Comparison of ENCODE assay signal across 31 mouse cellular contexts in genomic region chr8:84895963-84896362, GRCm38 (mm10). TPM values are rescaled to one million over a fixed set of nuclear protein-coding genes. Genes with fewer than 3 reads are reported as not detected.
"Had no signal": no experiment of that assay in that cellular context is flagged by ENCODE, and none has a peak within 500 bp of the region (broad histone marks: within the 10 kb centered on the region; RNA-seq: fewer than 3 reads in every experiment).

No protein-coding gene starts in this region.

- H3K4me2 ChIP-seq: heart, embryonic 12.5 days; hindbrain, embryonic 12.5 days; hindbrain, embryonic 14.5 days; intestine, embryonic 15.5 days; limb, embryonic 12.5 days; liver, embryonic 13.5 days; liver, embryonic 15.5 days had no signal

- H3K9me3 ChIP-seq: heart, embryonic 12.5 days; hindbrain, embryonic 10.5 days; hindbrain, embryonic 12.5 days; intestine, embryonic 15.5 days; limb, embryonic 10.5 days; limb, embryonic 12.5 days; liver, embryonic 13.5 days; liver, embryonic 15.5 days had no signal

- H3K27ac ChIP-seq: heart, adult 2 months; hindbrain, embryonic 10.5 days; hindbrain, embryonic 12.5 days; hindbrain, embryonic 14.5 days; intestine, embryonic 15.5 days; layer of hippocampus, adult 2 months; left cerebral cortex, adult 2 months; limb, embryonic 10.5 days; limb, embryonic 12.5 days; liver, embryonic 13.5 days; liver, embryonic 15.5 days had no signal

- DNase-seq: gastrocnemius, postnatal 14 days; gastrocnemius, postnatal 36 days; heart, adult 11 months; heart, adult 2 months; heart, postnatal 10 days; heart, postnatal 4 days; kidney, adult 18-20 months; kidney, adult 8-10 months; kidney, postnatal 10 days; kidney, postnatal 4 days; liver; liver, embryonic 13.5 days had no signal

- ATAC-seq: hindbrain, embryonic 16.5 days; inflammation-experienced regulatory T-cells, adult 6 months; intestine, embryonic 15.5 days; intestine, postnatal 0 days had no signal

- H3K27me3 ChIP-seq: intestine, embryonic 15.5 days; liver, embryonic 13.5 days; liver, embryonic 15.5 days had no signal

- H3K4me3 ChIP-seq: heart, adult 2 months; heart, embryonic 12.5 days; hindbrain, embryonic 10.5 days; hindbrain, embryonic 12.5 days; intestine, embryonic 15.5 days; layer of hippocampus, adult 2 months; left cerebral cortex, adult 2 months; limb, embryonic 10.5 days; limb, embryonic 12.5 days; liver, embryonic 13.5 days; liver, embryonic 15.5 days had no signal

- H3K36me3 ChIP-seq: intestine, embryonic 15.5 days had no signal

- H3K9ac ChIP-seq: heart, embryonic 12.5 days; hindbrain, embryonic 12.5 days; hindbrain, embryonic 14.5 days; intestine, embryonic 15.5 days; limb, embryonic 12.5 days; liver, embryonic 13.5 days; liver, embryonic 15.5 days had no signal

RNA-seq across cellular contexts. Expression of gene Klf1, which starts 5.8 kb away (rescaled TPM):
- total RNA-seq: gastrocnemius, adult 18-20 months; gastrocnemius, adult 8-10 months; gastrocnemius, postnatal 36 days; heart, postnatal 25 days; layer of hippocampus, adult 2 months; layer of hippocampus, postnatal 10 days; left cerebral cortex, postnatal 14 days; left cerebral cortex, postnatal 36 days had no signal
- polyA plus RNA-seq: inflammation-experienced regulatory T-cells, adult 6 months had no signal
